Mouse (Mus musculus): Measurements from ENCODE around the gene Ddx18. TPM values are rescaled to one million over a fixed set of nuclear protein-coding genes. Genes with fewer than 3 reads are reported as not detected.

Gene Ddx18
- 5.8 and 8.7 TPM in 2 replicates for polyA plus RNA-seq (2012; ENCODE audit: low replicate concordance)

DNA sequence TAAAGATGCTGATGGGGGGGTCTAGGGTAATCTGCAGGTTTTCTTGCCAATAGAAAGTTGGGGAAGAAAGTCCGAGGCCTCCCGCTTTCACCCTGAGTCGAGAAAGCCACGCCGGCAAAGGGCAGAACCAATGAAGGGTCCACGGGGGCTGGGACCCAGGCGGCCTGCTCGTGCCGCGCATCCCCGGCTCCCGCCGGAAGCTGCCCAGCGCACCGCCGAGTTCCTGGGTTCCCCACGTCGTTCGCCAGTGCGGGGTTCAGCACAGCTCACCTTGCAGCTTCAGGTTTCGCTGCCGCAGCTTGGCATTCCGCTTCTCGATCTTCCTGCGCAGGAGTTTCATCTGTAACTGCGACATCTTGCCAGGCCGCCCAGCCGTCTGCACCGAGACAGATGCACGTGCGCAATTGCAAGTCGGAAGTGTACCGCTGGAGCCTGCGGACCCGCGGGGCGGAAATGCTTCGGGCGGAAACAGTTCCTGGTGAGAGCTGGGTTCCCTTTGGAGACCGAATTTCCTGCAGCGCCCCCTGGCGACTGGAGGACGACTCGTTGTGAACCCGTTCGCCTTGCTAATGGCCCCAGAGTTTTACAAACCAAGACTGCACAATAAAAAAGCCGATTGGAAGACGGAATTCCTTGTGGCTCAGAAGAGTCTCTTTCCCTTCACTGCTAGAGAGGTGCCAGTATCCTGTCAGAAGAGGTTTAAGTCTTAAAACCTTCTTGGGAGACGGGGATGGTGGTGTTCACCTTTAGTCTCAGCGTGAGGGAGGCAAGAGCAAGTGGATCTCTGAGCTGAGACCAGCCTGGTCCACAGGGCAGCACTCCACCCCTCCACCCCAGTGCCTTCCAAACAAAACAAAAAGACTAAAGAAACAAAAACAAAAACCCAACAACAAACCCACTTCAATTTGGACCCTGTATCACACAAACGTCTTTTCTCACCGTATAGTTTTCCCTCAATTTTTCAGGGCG is at the start of gene Ddx18:
TSS of gene Ddx18 (minus strand) at position 469 of the 969 bp plus-strand sequence.

GRCm38 (mm10) chr1:121528399-121528720 is 39.4 kb downstream of the Ddx18 start, which contains the start of gene Htr5b:
Gene Htr5b (minus strand): TSS chr1:121528465.

Other genes with a start within 250 kb of the Ddx18 start
- gene Insig2, start 235.4 kb downstream of the Ddx18 start, polyA plus RNA-seq (2012; ENCODE audit: low replicate concordance) = 9.0 and 10.8 TPM in 2 replicates
- gene Ccdc93, start 136.9 kb downstream of the Ddx18 start, polyA plus RNA-seq (2012; ENCODE audit: low replicate concordance) = 6.4 and 10.3 TPM in 2 replicates
- not detected in 2 replicates for gene Htr5b, start 39.5 kb downstream of the Ddx18 start, polyA plus RNA-seq (2012; ENCODE audit: low replicate concordance)

Data from hematopoietic multipotent progenitor cell, adult 10-12 weeks (in vitro differentiated cells).